Mouse (Mus musculus) telencephalon, adult 2 months (tissue): ENCODE results near the gene Slc8a1.

ENCODE experiments used
- DNase-seq: peaks from one replicate; pipeline ENCODE4 v3.0.0-alpha.2; 2011; ENCODE audit warnings: low read depth, low spot score

Slc8a1 gene

DNA sequence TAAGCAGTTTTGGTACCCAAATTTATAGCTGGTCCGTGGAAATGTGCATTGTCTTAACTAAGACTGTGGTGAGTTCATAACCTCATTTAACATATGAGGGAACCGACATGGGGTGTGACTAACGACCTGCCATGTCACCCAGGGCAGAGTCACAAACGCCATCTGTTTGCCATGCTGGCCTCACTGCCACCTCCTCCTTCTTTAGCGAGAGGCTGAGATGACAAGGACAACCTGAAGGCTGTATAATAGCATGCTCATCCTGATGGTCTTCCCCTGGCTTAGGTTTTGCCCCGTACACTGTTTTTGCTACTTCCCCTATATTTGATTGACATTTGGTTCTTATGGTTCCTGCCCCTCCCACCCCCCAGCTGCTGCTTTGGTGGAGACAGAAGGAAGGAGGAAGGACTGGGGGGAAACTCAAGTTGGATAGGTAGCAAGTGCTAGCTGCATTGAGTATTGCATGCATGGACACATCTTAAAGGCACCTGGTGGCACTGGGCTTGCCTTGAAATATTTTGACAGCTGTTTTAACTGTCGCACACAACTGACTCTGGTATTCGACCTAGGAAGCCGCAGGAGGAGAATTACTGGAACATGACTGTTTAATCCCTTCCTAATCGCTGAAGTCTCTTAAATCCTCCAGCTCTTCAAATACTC, 313.8 kb downstream of the Slc8a1 start:
- no peak for DNase-seq

DNA sequence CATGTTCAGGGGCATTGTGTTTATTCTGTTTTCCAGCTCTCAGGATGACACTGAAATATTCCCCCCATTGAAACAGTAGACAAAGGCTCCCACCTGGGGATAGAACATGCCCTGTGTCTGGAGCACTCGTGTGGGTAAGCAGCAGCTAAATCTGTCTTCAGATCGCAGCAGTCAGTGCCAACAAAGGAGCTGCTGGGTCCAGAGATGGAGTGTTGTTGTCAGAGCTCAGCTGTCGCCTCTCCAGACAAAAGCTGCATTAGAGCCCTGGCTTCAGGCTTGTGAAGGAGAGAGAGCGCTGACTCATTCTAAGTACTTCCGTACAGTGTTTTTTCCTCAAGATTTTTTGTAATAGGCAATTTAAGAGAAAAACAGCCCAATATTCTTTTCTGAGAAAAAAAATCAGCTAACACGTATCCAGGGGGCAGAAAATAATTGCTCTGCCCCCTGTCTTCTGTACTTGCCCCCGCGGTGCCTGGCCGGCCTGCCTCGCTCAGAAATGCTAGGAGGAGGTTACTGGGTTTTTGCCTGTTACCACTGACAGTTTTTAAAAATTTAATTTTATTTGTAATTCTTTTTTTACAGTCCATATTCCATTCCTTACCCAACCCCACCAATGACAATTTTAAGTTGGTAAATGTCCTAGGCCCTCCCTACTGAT, 318.2 kb downstream of the Slc8a1 start:
- DNase-seq: peak; percentile 81

DNA sequence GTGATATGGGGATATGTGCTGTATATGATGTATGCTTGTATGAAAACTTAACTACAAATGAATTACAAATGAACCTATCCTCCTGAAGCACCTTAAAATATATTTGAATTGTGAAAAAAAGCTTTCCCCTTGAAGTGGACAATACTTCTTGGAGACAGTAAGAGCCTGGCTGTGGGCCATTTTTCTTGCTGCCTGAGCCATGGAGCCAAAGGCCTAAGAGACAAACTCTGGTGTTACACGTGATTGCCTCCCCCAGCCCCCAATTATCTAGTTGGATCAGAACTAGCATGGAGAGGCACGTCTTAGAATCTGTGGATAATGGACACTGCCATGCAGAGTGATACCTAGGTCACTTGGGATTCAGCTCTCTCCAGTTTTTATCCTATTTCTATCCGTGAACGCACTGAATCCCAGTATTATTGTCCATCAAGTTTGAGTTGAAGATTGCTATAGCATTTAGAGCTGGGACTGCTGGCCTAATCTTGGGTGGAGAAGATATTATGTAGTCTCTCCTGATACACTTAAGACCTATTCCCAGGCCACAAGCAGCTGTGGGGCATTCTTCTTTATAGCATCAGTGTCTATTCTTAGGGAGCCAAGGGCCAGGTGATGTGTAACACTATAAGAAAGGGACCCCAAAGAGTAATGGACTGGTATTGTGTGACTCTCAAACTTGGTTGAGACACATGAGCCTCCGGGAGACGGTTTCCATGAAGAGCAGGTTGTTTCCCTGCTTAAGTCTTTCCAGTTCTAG, 321.6 kb downstream of the Slc8a1 start:
- DNase-seq: no peak

DNA sequence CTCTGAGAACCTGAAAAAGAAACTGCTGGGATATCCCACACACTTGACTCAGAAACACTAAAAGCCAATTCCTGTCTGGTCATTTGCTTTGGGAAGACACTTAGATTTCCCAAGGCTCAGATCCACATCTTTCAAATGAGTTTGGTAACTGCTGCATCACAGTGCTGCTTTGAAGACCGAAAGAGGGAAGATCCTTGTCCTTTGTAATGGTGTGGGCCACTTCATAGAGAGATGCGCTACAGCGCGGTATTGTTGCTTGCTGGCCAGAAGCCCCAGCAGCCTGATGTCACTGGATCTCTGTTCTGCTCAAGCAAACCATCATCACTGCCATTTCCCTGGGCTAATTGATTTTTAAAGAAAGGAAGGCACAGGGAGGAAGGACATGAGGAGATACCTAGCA, 325.4 kb downstream of the Slc8a1 start:
- DNase-seq: no peak

DNA sequence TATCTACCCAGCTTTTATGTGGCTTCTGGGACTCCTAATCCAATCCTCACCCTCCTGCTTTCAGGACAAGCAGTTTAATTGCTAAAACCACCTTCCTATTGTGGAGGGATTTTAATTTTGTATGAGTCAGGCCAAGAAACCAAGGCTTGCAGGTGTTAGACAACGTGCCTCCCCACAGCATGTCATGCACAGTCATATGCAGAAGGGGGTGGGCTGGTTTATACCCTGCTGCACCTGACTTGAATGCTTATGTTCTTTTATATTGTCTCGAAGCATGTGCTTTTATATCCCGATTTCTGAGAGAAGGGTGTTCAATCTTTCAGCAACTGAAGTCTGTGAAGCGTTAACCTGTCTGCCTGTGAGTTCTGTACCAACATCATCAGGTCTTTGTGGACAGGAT, 334.0 kb downstream of the Slc8a1 start:
- no peak for DNase-seq

DNA sequence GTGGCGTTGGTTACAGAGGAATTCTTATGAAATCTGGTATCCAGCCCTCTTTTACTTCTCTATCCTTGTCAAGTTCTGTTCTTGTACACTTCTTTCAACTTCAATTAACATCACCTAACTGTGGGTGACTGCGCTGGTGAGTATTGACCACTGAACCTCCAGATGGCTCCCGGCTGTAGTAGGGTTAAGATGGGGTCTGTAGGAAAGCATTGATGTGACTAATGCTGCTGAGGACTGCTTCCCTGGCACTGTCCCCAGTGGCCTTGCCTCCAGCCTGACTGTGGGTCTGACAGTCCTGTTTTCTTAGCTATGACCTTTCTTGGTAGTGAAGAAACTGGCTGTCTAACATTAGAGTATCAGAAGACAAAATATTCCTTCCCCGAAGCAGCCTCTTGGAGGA, 335.1 kb downstream of the Slc8a1 start:
- no peak for DNase-seq

DNA sequence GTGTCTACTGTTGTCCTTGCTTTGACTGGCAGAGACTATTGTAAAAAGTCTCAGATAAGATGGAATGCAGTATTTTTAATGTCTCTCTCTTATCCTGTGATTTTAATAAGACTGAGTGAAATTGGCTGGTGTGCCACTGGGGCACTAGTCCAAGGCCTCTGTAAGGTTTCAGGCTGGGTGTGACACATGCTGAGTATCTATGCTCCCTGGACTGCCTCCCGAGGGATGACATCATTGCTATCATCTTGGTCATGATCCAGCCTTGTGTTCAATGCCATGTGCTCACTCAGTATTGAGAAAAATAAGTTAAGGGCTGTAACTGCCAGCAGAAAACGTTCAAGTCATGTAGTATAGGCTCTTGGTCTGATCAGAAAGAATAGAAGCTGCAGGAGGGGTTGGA, 335.5 kb downstream of the Slc8a1 start:
- DNase-seq: peak; percentile 63

DNA sequence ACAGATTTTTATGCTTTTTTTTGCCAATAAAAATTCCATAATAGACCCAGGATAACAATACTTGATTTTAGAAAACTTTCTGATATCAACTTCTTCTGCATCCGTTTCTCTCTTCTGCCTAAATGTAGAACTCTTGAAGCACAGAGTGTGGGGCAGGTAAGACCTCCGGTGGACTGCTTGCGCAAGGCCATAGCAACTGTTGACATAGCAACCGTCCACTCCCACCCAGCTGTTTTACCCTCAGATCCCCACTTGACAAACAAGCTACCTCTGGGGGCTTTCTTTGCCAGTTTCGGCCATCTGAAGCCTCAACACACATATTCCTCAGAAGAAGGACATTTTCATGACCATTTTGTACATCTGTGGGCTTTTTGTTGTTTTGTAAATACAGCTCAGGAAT, 337.8 kb downstream of the Slc8a1 start:
- DNase-seq: no peak

DNA sequence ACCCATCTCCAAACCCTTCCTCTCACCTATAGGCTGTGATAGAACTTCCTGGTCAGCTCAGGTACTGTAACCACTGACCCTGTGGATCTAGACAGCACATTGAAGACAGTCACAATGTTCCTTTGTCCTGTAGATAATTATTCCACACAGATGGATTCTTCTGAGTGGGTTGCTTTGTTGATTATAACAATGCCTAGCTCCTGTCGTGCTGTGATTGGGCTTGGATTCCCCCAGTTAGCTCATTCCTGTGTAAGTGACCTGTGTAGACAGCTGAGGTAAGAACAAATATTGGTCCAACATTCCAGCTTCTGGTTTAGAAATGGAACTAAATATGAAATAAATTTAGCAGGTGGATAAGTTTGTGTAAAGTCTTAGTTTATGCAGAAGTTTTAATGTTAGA, 340.7 kb downstream of the Slc8a1 start:
- DNase-seq: no peak

DNA sequence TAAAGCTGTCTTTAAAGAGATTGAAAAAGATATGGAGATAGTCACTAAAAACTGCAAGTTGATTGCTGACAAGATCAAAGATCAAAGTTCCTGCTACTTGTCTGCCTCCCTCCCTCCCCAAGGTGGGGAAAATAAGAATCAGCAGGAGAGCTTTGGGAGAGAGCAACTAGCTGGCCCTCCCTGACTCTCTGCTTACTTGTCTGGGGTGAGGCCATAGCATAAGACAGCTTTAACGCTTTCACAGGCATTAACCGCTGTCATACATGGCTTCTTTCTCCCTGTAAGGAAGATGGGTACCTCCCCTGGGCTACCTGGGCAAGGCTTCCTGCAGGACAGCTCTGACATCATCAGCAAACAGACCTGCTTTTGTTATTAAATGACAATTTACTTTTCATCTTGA, 344.1 kb downstream of the Slc8a1 start:
- DNase-seq: no peak

DNA sequence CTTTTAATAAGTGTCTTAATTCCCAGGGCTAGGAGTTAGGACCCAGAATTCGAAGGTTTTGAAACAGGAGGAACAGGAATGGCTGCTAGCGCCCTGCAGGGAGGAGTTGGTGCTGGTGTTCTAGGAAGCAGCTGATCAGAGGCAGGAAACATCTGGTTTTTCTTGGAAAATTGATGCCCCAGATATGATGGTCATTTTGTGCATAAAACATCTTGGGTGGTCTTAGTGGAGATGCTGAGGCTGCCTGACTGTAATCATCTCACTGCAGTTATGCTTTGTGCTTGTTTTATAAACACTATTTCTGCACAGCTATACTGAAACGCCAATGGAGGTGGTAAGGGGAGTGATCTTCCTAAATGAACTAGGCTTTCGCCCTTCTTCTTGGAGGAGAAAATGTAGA, 345.1 kb downstream of the Slc8a1 start:
- no peak for DNase-seq

DNA sequence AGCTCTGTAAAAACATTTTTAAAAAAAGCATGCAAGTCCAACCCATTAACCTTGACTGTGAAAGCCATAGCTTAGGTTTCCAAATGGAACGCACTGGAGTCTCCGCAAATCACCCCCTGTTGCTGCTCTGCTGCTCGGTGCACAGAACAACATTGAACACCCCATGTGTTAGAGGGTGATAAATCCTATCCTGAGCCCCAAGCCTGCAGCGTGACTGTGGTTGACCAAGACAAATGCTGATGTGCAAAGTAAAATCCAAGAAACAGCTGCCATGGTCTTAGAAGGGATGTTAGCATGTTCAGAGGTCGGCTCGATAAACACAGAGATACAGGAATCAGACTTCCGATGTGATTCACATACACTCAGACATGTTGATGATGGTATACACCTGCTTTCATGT, 346.7 kb downstream of the Slc8a1 start:
- DNase-seq: no peak

DNA sequence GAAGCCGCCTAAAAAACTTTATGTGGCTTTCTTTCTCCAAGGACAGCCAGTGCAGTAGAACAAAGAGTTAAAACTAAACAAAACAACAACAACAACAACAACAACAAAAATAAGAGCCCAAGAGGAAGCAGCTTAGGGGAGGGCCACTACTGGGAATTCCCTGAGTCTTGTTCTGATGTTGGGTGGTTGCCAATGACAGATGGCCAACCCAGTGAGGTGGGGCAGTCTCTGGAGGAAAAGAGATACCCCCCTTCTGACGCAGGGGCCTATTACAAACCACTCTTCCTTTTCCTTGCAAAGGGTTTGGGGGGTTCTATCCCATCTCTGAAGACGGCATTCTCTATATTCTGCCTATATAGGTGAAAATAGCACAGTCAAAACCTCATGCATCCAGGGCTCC, 347.4 kb downstream of the Slc8a1 start:
- no peak for DNase-seq

DNA sequence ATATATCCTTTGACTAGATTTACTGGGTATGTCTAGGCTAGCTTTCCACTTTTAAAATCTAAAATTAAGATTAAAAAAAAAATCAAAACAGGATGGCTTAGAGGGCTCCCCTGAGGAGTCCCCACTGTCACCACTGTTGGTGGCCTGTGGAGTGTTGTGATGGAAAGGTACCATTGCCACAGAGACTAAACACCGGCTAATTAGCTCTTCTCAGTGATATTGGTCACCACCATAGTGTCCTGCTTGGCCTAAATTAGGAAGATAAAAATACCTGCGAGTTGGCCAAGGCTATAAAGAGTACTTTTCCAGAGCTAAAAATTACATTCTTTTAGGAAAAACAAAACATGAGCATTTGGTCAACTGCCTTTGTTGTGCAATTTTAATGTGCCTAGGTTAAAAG, 352.1 kb downstream of the Slc8a1 start:
- DNase-seq: no peak

DNA sequence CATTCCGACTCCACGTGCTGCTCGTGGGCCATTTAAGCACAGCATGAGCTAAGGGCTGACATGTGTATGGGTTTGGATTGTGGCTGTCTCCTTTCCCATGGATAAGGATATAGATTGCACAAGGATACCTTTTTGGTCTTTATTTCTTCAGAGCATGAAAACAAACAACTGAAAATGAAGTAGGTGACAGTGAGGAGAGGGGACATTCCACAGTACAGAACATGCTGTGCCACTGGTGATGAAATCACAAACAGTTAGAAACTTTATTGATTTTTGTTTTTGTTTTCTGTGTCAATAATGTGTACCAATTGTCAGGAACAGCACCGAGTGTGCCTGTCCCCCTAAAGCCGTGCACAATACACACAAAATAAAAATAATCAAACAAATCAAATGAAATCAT, 352.7 kb downstream of the Slc8a1 start:
- no peak for DNase-seq

DNA sequence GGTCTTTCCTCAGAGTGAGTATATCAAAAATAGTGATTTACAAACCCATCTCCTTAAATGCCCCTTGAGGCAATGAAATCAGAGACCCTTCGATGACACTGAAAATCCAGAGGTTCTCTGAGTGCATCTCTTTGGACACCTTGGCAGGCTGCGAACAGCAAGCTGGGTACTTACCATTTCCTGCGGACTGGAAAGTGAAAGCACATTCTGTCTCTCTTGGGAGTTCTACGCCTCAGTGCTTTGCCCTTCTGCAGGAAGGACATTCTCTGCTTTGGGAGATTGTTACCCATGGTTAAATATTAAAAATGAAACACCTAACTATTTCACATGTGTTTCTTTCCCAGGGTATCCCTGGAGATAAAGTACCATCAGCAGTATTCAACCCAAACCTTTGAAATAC, 354.7 kb downstream of the Slc8a1 start:
- no peak for DNase-seq

DNA sequence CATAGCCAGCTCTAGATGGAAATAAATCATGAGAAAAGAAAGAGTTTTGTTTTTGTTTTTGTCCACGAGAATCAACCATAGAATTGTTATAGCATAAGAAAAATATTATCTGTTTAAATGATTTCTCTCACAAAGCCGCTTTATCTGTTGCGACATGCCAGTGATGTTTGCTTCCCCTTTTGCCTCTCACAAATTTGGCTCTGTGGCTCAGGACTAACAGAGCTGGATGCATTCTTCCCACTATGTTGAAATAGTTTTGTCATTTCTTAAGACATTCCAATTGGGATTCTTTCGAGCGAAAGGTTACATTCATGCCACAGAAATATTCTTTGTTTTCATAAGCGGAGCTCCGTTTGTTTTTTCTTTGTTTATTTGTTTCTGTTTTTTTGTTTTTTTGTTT, 359.7 kb downstream of the Slc8a1 start:
- DNase-seq: no peak

DNA sequence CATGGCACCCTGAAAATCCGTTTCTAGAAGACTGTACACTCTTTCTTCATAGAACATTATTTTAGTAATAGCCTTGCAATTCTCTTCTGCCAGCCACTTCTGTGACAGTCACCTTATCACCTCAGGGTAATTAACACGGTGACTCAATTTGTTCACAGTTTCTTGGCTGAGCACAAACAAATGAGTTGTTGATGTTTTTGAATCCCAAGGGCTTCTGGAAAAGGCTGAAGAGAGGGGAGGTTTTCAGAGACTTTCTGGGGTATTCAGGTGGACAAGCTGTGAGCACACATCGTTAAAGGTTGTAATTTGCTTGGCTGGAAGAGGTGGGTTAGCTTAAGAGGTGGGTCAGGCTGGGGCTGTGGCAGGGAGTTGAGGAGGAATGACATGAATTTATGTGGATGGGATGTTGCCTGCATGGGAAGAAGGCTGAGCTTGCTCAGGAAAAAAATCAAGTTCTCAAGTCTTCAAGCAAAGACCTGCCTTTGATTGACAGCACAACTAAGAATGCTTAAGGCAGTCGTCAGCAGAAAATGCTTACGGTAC, 360.3 kb downstream of the Slc8a1 start:
- no peak for DNase-seq

DNA sequence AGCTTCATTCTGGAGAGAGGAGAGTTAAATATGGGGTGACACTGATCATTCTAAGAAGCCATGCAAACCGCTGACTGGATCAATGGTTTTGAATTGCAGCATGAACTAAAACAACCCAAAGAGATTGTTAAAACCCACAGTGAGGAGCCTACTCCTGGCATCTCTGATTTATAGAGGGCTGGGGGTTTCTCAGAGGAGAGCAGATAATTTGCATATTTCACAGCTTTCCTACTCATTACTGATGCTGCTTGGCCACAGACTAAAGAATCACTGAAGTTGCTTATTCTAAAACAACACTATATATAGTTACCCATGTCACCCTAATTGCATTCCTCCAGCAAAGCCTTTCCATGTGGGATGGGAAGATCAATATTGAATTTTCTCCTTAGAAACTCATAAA, 361.0 kb downstream of the Slc8a1 start:
- no peak for DNase-seq

DNA sequence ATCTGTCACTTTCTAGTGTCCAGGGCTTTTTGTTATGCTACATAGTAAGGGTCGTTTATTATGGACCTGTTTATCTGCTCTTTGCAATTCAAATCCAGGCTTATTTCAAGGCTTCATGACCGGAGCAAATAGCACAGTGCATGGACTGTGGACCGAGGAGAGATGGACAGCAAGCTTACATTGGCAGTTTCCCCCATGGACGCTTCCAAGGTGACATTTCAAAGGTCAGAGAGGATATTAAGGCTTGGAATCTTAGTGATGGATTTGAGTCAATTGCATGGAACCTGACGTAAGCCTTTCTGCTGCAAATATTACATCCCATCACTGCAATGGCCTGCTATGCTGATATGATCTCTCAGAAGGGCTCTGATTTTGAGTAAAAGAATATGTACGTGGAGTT, 362.3 kb downstream of the Slc8a1 start:
- no peak for DNase-seq

DNA sequence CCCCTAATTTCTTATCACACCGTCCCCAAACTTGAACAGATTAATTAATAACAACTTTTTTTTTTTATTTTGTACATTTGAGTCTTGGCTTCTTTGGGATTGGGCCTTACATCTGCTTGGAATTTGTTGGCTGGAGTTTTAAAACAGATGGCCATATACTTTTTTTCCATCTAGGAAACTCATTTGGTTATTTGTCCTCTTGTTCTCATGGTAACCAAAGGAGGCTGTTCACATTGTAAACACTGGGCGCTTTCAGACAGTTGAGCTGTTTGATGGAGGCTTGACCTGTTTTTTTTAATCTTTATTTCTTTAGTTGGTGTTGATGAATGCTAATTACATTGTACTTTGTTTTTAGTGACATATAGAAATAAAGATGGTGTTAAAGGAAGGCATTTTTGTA, 369.1 kb downstream of the Slc8a1 start:
- DNase-seq: no peak

DNA sequence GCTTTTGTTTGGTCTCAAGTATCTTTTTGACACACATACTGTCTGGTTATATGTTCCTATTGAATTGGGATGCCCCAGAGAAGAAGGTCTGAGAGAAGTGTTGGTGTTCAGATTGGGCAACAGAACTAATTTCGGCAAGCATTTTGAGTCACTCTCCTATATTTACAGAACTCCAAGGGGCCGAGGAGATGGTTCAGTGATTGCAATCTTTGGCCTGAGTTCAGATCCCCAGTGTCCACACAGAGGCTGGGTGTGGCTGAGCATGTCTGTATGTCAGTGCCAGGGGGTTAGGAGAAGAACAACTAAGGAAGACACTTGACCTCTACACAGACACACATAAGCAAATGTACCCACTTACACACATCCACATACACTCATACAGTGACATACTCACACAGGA, 369.7 kb downstream of the Slc8a1 start:
- no peak for DNase-seq

DNA sequence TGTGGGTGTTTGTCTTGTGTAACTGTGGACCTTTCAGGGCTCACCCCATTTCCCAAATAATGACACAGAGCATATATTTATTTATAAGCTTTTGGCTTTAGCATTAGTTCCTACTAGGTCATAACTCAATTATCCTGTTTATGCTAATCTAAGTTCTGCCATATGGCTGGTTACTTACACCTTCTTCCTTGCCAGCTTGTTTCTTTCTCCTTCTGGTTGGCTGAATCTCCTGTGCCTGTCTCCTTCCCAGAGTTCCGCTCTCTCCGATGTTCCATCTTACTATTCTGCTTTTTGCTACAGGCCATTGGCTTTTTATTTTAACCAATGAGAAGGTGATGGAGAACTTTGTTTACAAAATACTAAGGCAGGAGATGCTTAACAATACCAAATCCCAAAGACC, 374.8 kb downstream of the Slc8a1 start:
- no peak for DNase-seq
